15 mouse cellular contexts compared by ENCODE assay signal in the genomic region with DNA sequence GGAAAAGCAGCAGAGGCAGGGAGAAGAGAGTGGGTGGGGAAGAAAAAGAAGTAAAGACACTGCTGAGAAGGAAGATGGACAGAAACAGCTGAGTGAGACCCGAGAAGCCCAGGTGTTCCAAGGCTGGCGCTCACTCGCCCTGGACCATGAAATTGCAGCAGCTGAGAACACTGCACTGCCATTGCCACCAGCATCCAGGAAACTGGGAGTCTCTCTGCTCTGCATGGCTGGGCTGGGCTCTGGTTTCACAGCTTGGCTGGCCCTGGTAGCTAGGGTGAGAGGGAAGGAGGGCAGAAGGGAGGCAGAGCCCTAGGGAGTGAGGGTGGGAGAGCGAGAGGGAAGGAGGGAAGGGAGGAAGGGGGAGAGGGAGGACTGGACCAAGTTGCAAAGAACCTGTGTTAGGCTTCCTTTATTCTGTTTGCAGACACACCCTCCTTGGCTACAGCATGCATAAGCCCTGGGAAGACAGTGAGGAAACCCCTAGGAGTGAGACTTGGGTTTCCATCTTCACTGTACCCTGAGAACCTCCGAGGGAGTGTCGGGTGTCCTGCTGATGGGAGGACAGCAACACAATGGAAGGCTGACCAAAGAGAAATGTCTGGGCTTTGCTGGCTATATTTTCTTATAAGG. TPM values are rescaled to one million over a fixed set of nuclear protein-coding genes. Genes with fewer than 3 reads are reported as not detected.
DNase-seq lines count a peak whose midpoint lies in the region; ATAC-seq and TF ChIP-seq lines count a peak whose summit lies in the region.
"Had no signal": no experiment of that assay in that cellular context is flagged by ENCODE, and none has a peak within 500 bp of the region (broad histone marks: within the 10 kb centered on the region; RNA-seq: fewer than 3 reads in every experiment).

No protein-coding gene starts in this region.

- no peaks in the 10 kb centered on the region for H3K36me3 ChIP-seq in kidney, postnatal 0 days (ENCODE audit: insufficient read depth, low read length)
- no peaks in the 10 kb centered on the region for H3K36me3 ChIP-seq in neural tube, embryonic 13.5 days

- H3K4me2 ChIP-seq in kidney, postnatal 0 days (ENCODE audit: low read length), result no peak overlapping the region
- H3K4me2 ChIP-seq in neural tube, embryonic 13.5 days, result no peak overlapping the region
- H3K4me2 ChIP-seq: liver, embryonic 11.5 days had no signal

- DNase-seq in embryo, embryonic 10 days (ENCODE audit: low spot score), result peak; percentile 48
- DNase-seq in embryo, embryonic 9.5 days (ENCODE audit: extremely low spot score), result no peak
- DNase-seq in kidney, postnatal 0 days (ENCODE audit: low spot score), result peak; percentile 84
- no peak for DNase-seq in kidney, postnatal 36 days
- DNase-seq in gastrocnemius, postnatal 10 days, result peak; percentile 37
- DNase-seq in left cerebral cortex, postnatal 36 days (ENCODE audit: low spot score in 2 of 2), result no peak
- no peak for DNase-seq in lung, postnatal 14 days
- DNase-seq: cerebellum, adult 18-20 months; heart, postnatal 10 days; kidney, adult 2 months; layer of hippocampus, postnatal 36 days; lung, postnatal 36 days; thymus, adult 2 months had no signal

- intact Hi-C loops in left cerebral cortex, postnatal 36 days (cut with DNase I), result loop anchor here (5.0 kb wide), 2 partner anchors 113 to 588 kb away; no protein-coding TSS in a partner anchor

- H3K27ac ChIP-seq in kidney, postnatal 0 days, result peak overlapping the region; percentile 25; the same call in 1 of the 2 replicates
- H3K27ac ChIP-seq in neural tube, embryonic 13.5 days (replicated peaks), result no peak overlapping the region

- no peak overlapping the region for H3K4me3 ChIP-seq in kidney, postnatal 0 days (replicated peaks; ENCODE audit: low read depth, low read length)
- no peak overlapping the region for H3K4me3 ChIP-seq in neural tube, embryonic 13.5 days

- H3K9me3 ChIP-seq in kidney, postnatal 0 days (replicated peaks; ENCODE audit: low read length), result no peaks in the 10 kb centered on the region
- no peaks in the 10 kb centered on the region for H3K9me3 ChIP-seq in neural tube, embryonic 13.5 days

- TF ChIP-seq CTCF in kidney, postnatal 0 days (IDR thresholded peaks at IDR 0.05; ENCODE audit: low read depth), result no peak

- 33% methylated on average over 6 of the region's 6 CpGs for WGBS in kidney, postnatal 0 days
- 39% methylated on average over 6 of the region's 6 CpGs for WGBS in neural tube, embryonic 13.5 days

- no peaks in the 10 kb centered on the region for H3K27me3 ChIP-seq in kidney, postnatal 0 days (ENCODE audit: insufficient read depth, low read length)
- H3K27me3 ChIP-seq in neural tube, embryonic 13.5 days, result no peaks in the 10 kb centered on the region; the same call in 1 of the 2 replicates

- H3K4me1 ChIP-seq in kidney, postnatal 0 days (replicated peaks; ENCODE audit: insufficient read depth, low read length), result no peaks in the 10 kb centered on the region
- H3K4me1 ChIP-seq in neural tube, embryonic 13.5 days (replicated peaks), result peaks cover 8% of the 10 kb centered on the region

- no peak overlapping the region for H3K9ac ChIP-seq in kidney, postnatal 0 days (ENCODE audit: low read depth, low read length)
- no peak overlapping the region for H3K9ac ChIP-seq in neural tube, embryonic 13.5 days

- peak; percentile 93 for ATAC-seq in kidney, postnatal 0 days (replicated peaks; ENCODE audit: low FRiP score, low read depth)
- ATAC-seq in neural tube, embryonic 13.5 days (ENCODE audit: low read depth), result peak; percentile 50; the same call in 1 of the 2 replicates

RNA-seq across cellular contexts. Expression of a gene that starts 44.4 kb away (rescaled TPM):
- 12.1 and 12.3 TPM in 2 replicates for polyA plus RNA-seq in kidney, postnatal 0 days (2015; fragmentation: Nextera tagmentation; extraction: Ambion mirVana)
- 1 to 10 TPM; 1.3 to 1.9 TPM for total RNA-seq in gastrocnemius, postnatal 10 days (2021)
- polyA plus RNA-seq in neural tube, embryonic 13.5 days (2015; fragmentation: Nextera tagmentation; extraction: Ambion mirVana), result 1.1 TPM in 2 replicates
- 1 to 10 TPM; 1.4 to 1.8 TPM for total RNA-seq in left cerebral cortex, postnatal 36 days (2021)

RNA-seq across cellular contexts. Expression of a gene that starts 59.4 kb away (rescaled TPM):
- polyA plus RNA-seq in kidney, postnatal 0 days (2015; fragmentation: Nextera tagmentation; extraction: Ambion mirVana), result 1.4 and 1.7 TPM in 2 replicates
- 10 to 100 TPM in 1 of 2 experiments, 1 to 10 TPM in 1; 9.7 to 10.4 TPM for total RNA-seq in gastrocnemius, postnatal 10 days (2021)
- 2.3 and 3.1 TPM in 2 replicates for polyA plus RNA-seq in neural tube, embryonic 13.5 days (2015; fragmentation: Nextera tagmentation; extraction: Ambion mirVana)
- total RNA-seq in left cerebral cortex, postnatal 36 days (2021), result 100 to 1,000 TPM in 1 of 2 experiments, 10 to 100 TPM in 1; 72.1 to 106 TPM

Comparison
In these comparisons a context has a peak if more than half of its experiments do, and no peak if none do; other contexts are left out.
1. DNase-seq: peak in embryo, embryonic 10 days (single experiment), kidney, postnatal 0 days (single experiment) and gastrocnemius, postnatal 10 days (single experiment); none in embryo, embryonic 9.5 days (single experiment), kidney, postnatal 36 days (0 of 2), left cerebral cortex, postnatal 36 days (0 of 2) and lung, postnatal 14 days (single experiment).
2. RNA of a gene that starts 59.4 kb away (total RNA-seq): 72.1 to 106 TPM in left cerebral cortex, postnatal 36 days; 9.7 to 10.4 TPM in gastrocnemius, postnatal 10 days; every median in the first group is over 4 times any median in the second.